Mouse (Mus musculus): ENCODE data around the gene Apoc4. TPM values are rescaled to one million over a fixed set of nuclear protein-coding genes. Genes with fewer than 3 reads are reported as not detected.

Gene Apoc4
- polyA plus RNA-seq (2015; fragmentation: Nextera tagmentation; extraction: Ambion mirVana) = 243 and 317 TPM in 2 replicates

GRCm38 (mm10) chr7:19681202-19681694 lies at the start of gene Apoc4, which contains the start of gene Gm44805:
Gene Apoc4 (minus strand): TSS chr7:19681479.
Gene Gm44805 (minus strand): TSS chr7:19681423.

GRCm38 (mm10) chr7:19715239-19716054 lies 34.2 kb upstream of the Apoc4 start, which contains the start of gene Tomm40:
Gene Tomm40 (minus strand): TSS chr7:19715438.

GRCm38 (mm10) chr7:19698907-19699826 lies 17.9 kb upstream of the Apoc4 start, which contains the start of gene Apoe:
Gene Apoe (minus strand): TSS chr7:19699188.

GRCm38 (mm10) chr7:19691873-19692865 lies 10.9 kb upstream of the Apoc4 start, which contains the start of gene Apoc1:
Gene Apoc1 (minus strand): TSS chr7:19692660.

GRCm38 (mm10) chr7:19677872-19678271 lies 3.4 kb downstream of the Apoc4 start, which contains the start of gene Apoc2:
Gene Apoc2 (minus strand): TSS chr7:19677941.

GRCm38 (mm10) chr7:19664955-19665841 lies 16.1 kb downstream of the Apoc4 start, which contains the start of gene Clptm1:
Gene Clptm1 (minus strand): TSS chr7:19665033.

GRCm38 (mm10) chr7:19629361-19629734 lies 51.9 kb downstream of the Apoc4 start, which contains the start of gene Relb:
Gene Relb (minus strand): TSS chr7:19629438.

Other genes starting within 250 kb of the Apoc4 start
- gene Mark4, start 222.7 kb downstream of the Apoc4 start, polyA plus RNA-seq (2015; fragmentation: Nextera tagmentation; extraction: Ambion mirVana) = 8.1 and 10.4 TPM in 2 replicates
- 2.6 and 5.1 TPM in 2 replicates for gene Exoc3l2, start 218.1 kb downstream of the Apoc4 start, polyA plus RNA-seq (2015; fragmentation: Nextera tagmentation; extraction: Ambion mirVana)
- gene Bloc1s3, start 173.1 kb downstream of the Apoc4 start, polyA plus RNA-seq (2015; fragmentation: Nextera tagmentation; extraction: Ambion mirVana) = 4.9 and 6.2 TPM in 2 replicates
- gene Trappc6a, start 173.1 kb downstream of the Apoc4 start, polyA plus RNA-seq (2015; fragmentation: Nextera tagmentation; extraction: Ambion mirVana) = 129 and 139 TPM in 2 replicates
- gene Nkpd1, start 163.6 kb downstream of the Apoc4 start, polyA plus RNA-seq (2015; fragmentation: Nextera tagmentation; extraction: Ambion mirVana) = 0.06 TPM in 1 of 2 replicates, not detected in the other
- gene Ppp1r37, start 118.4 kb downstream of the Apoc4 start, polyA plus RNA-seq (2015; fragmentation: Nextera tagmentation; extraction: Ambion mirVana) = 19.5 and 22.1 TPM in 2 replicates
- 0.33 TPM in 1 of 2 replicates, not detected in the other for gene Zfp296, start 104.2 kb downstream of the Apoc4 start, polyA plus RNA-seq (2015; fragmentation: Nextera tagmentation; extraction: Ambion mirVana)
- 154 and 169 TPM in 2 replicates for gene Gemin7, start 103.9 kb downstream of the Apoc4 start, polyA plus RNA-seq (2015; fragmentation: Nextera tagmentation; extraction: Ambion mirVana)
- 22.1 and 32.9 TPM in 2 replicates for gene Clasrp, start 77.0 kb downstream of the Apoc4 start, polyA plus RNA-seq (2015; fragmentation: Nextera tagmentation; extraction: Ambion mirVana)
- gene Relb, start 52.0 kb downstream of the Apoc4 start, polyA plus RNA-seq (2015; fragmentation: Nextera tagmentation; extraction: Ambion mirVana) = 14.3 and 18.7 TPM in 2 replicates
- 76.8 and 122 TPM in 2 replicates for gene Clptm1, start 16.4 kb downstream of the Apoc4 start, polyA plus RNA-seq (2015; fragmentation: Nextera tagmentation; extraction: Ambion mirVana)
- gene Apoc2, start 3.5 kb downstream of the Apoc4 start, polyA plus RNA-seq (2015; fragmentation: Nextera tagmentation; extraction: Ambion mirVana) = 46.6 and 129 TPM in 2 replicates
- gene Gm44805, start 56 bp downstream of the Apoc4 start, polyA plus RNA-seq (2015; fragmentation: Nextera tagmentation; extraction: Ambion mirVana) = 21.0 and 40.0 TPM in 2 replicates
- 259 and 269 TPM in 2 replicates for gene Apoc1, start 11.2 kb upstream of the Apoc4 start, polyA plus RNA-seq (2015; fragmentation: Nextera tagmentation; extraction: Ambion mirVana)
- 1,447 and 1,846 TPM in 2 replicates for gene Apoe, start 17.7 kb upstream of the Apoc4 start, polyA plus RNA-seq (2015; fragmentation: Nextera tagmentation; extraction: Ambion mirVana)
- 70.2 and 118 TPM in 2 replicates for gene Tomm40, start 34.0 kb upstream of the Apoc4 start, polyA plus RNA-seq (2015; fragmentation: Nextera tagmentation; extraction: Ambion mirVana)
- 53.2 and 64.0 TPM in 2 replicates for gene Nectin2, start 69.0 kb upstream of the Apoc4 start, polyA plus RNA-seq (2015; fragmentation: Nextera tagmentation; extraction: Ambion mirVana)
- 57.6 and 58.9 TPM in 2 replicates for gene Bcam, start 89.5 kb upstream of the Apoc4 start, polyA plus RNA-seq (2015; fragmentation: Nextera tagmentation; extraction: Ambion mirVana)
- gene Cblc, start 115.3 kb upstream of the Apoc4 start, polyA plus RNA-seq (2015; fragmentation: Nextera tagmentation; extraction: Ambion mirVana) = 0.65 and 1.3 TPM in 2 replicates
- gene Bcl3, start 141.3 kb upstream of the Apoc4 start, polyA plus RNA-seq (2015; fragmentation: Nextera tagmentation; extraction: Ambion mirVana) = 4.0 and 5.9 TPM in 2 replicates
- gene Gm19345, start 170.5 kb upstream of the Apoc4 start, polyA plus RNA-seq (2015; fragmentation: Nextera tagmentation; extraction: Ambion mirVana) = 0.18 and 0.55 TPM in 2 replicates
- gene Ceacam16, start 179.8 kb upstream of the Apoc4 start, polyA plus RNA-seq (2015; fragmentation: Nextera tagmentation; extraction: Ambion mirVana) = not detected in 2 replicates
- not detected in 2 replicates for gene Ceacam19, start 206.5 kb upstream of the Apoc4 start, polyA plus RNA-seq (2015; fragmentation: Nextera tagmentation; extraction: Ambion mirVana)
- gene Pvr, start 239.7 kb upstream of the Apoc4 start, polyA plus RNA-seq (2015; fragmentation: Nextera tagmentation; extraction: Ambion mirVana) = 6.0 and 10.1 TPM in 2 replicates

All from adrenal gland, postnatal 0 days (tissue).